Mouse (Mus musculus) testis, postnatal 10 days (tissue): ENCODE data around the gene Dok3.
"Not testable (repeated sequence)": the region's sequence is repeated elsewhere in the genome, so short reads cannot be mapped to it uniquely, and the experiment has no call there.

ENCODE experiments used
- DNase-seq: peaks from one replicate; pipeline ENCODE4 v3.0.0; 2021; ENCODE audit warnings: low spot score

The Dok3 gene

GRCm38 (mm10) chr13:55529198-55529915 is at the start of gene Dok3:
Gene Dok3, minus strand, starts transcription at chr13:55529296.
- DNase-seq: no peak

- no peak for DNase-seq
Observed at GRCm38 (mm10) chr13:55578086-55578485, 49.0 kb upstream of the Dok3 start.

GRCm38 (mm10) chr13:55576872-55577271 is 47.8 kb upstream of the Dok3 start:
- not testable (repeated sequence) for DNase-seq

- no peak for DNase-seq
Observed at GRCm38 (mm10) chr13:55575932-55576331, 46.8 kb upstream of the Dok3 start.

- DNase-seq: no peak
Observed at GRCm38 (mm10) chr13:55574321-55574720, 45.2 kb upstream of the Dok3 start.

- DNase-seq: no peak
Observed at GRCm38 (mm10) chr13:55573432-55573831, 44.3 kb upstream of the Dok3 start, which contains the start of gene Tmed9. Gene Tmed9, plus strand, starts transcription at chr13:55573732.

- no peak for DNase-seq
Observed at GRCm38 (mm10) chr13:55571977-55572376, 42.9 kb upstream of the Dok3 start.

GRCm38 (mm10) chr13:55571027-55571751 is 42.1 kb upstream of the Dok3 start, which contains the start of gene Fam193b:
Gene Fam193b, minus strand, starts transcription at chr13:55571120.
- peak; percentile 97 for DNase-seq

- DNase-seq: peak; percentile 73
Observed at GRCm38 (mm10) chr13:55570286-55570973, 41.3 kb upstream of the Dok3 start.

GRCm38 (mm10) chr13:55569726-55570285 is 40.7 kb upstream of the Dok3 start:
- DNase-seq: no peak

- not testable (repeated sequence) for DNase-seq
Observed at GRCm38 (mm10) chr13:55568524-55568923, 39.4 kb upstream of the Dok3 start.

- no peak for DNase-seq
Observed at GRCm38 (mm10) chr13:55567949-55568348, 38.9 kb upstream of the Dok3 start.

- no peak for DNase-seq
Observed at GRCm38 (mm10) chr13:55567001-55567400, 37.9 kb upstream of the Dok3 start.

GRCm38 (mm10) chr13:55563266-55563879 is 34.3 kb upstream of the Dok3 start:
- no peak for DNase-seq

- DNase-seq: no peak
Observed at GRCm38 (mm10) chr13:55557499-55557898, 28.4 kb upstream of the Dok3 start.

- DNase-seq: no peak
Observed at GRCm38 (mm10) chr13:55555921-55556320, 26.8 kb upstream of the Dok3 start.

- no peak for DNase-seq
Observed at GRCm38 (mm10) chr13:55549061-55549460, 20.0 kb upstream of the Dok3 start.

GRCm38 (mm10) chr13:55548426-55548825 is 19.3 kb upstream of the Dok3 start:
- DNase-seq: no peak

GRCm38 (mm10) chr13:55547916-55548315 is 18.8 kb upstream of the Dok3 start:
- DNase-seq: no peak

GRCm38 (mm10) chr13:55544792-55545191 is 15.7 kb upstream of the Dok3 start:
- no peak for DNase-seq

- no peak for DNase-seq
Observed at GRCm38 (mm10) chr13:55543447-55543846, 14.4 kb upstream of the Dok3 start.

- no peak for DNase-seq
Observed at GRCm38 (mm10) chr13:55542891-55543290, 13.8 kb upstream of the Dok3 start.
